ENCODE assay signal across 21 mouse cellular contexts in genomic region chr19:53833745-53834369, GRCm38 (mm10). TPM values are rescaled to one million over a fixed set of nuclear protein-coding genes. Genes with fewer than 3 reads are reported as not detected.
DNase-seq lines count a peak whose midpoint lies in the region; ATAC-seq and TF ChIP-seq lines count a peak whose summit lies in the region.
"Had no signal": no experiment of that assay in that cellular context is flagged by ENCODE, and none has a peak within 500 bp of the region (broad histone marks: within the 10 kb centered on the region; RNA-seq: fewer than 3 reads in every experiment).

No protein-coding gene starts in this region.

- DNase-seq in hindbrain, postnatal 0 days (ENCODE audit: low spot score), result peak; percentile 35
- DNase-seq in midbrain, embryonic 10.5 days (ENCODE audit: low spot score), result no peak
- DNase-seq in midbrain, postnatal 0 days (ENCODE audit: low spot score), result peak; percentile 31
- no peak for DNase-seq in layer of hippocampus, postnatal 14 days (ENCODE audit: low spot score in 2 of 2)
- DNase-seq in cerebellum, adult 8-10 months, result no peak
- DNase-seq: adrenal gland, postnatal 25 days; cerebellum, adult 11-12 months; cerebellum, postnatal 36 days; heart, postnatal 14 days; liver, embryonic 13.5 days; lung, embryonic 14.5 days; lung, postnatal 4 days; thymus, postnatal 36 days had no signal

- H3K36me3 ChIP-seq in hindbrain, postnatal 0 days (ENCODE audit: insufficient read depth, low read length), result no peaks in the 10 kb centered on the region
- no peaks in the 10 kb centered on the region for H3K36me3 ChIP-seq in hindbrain, embryonic 13.5 days
- no peaks in the 10 kb centered on the region for H3K36me3 ChIP-seq in forebrain, embryonic 13.5 days (ENCODE audit: poor library complexity, severe bottlenecking)
- H3K36me3 ChIP-seq in midbrain, embryonic 10.5 days, result no peaks in the 10 kb centered on the region
- H3K36me3 ChIP-seq in midbrain, postnatal 0 days (ENCODE audit: insufficient read depth, low read length), result no peaks in the 10 kb centered on the region
- H3K36me3 ChIP-seq: embryonic facial prominence, embryonic 10.5 days; G1E; kidney, embryonic 15.5 days; liver, embryonic 13.5 days had no signal

- ATAC-seq in hindbrain, postnatal 0 days, result no peak
- ATAC-seq in hindbrain, embryonic 13.5 days (ENCODE audit: low FRiP score), result no peak
- peak; percentile 87 for ATAC-seq in forebrain, embryonic 13.5 days
- peak; percentile 14; the same call in 1 of the 2 replicates for ATAC-seq in midbrain, postnatal 0 days (ENCODE audit: low FRiP score)
- ATAC-seq: hindbrain, embryonic 16.5 days; intestine, postnatal 0 days had no signal

- TF ChIP-seq CTCF in hindbrain, postnatal 0 days (IDR thresholded peaks at IDR 0.05; ENCODE audit: low read depth), result no peak
- TF ChIP-seq CTCF in midbrain, postnatal 0 days (IDR thresholded peaks at IDR 0.05), result no peak

- H3K9me3 ChIP-seq in hindbrain, postnatal 0 days (ENCODE audit: low read length), result no peaks in the 10 kb centered on the region
- H3K9me3 ChIP-seq in hindbrain, embryonic 13.5 days, result no peaks in the 10 kb centered on the region
- no peaks in the 10 kb centered on the region for H3K9me3 ChIP-seq in forebrain, embryonic 13.5 days (replicated peaks)
- no peaks in the 10 kb centered on the region for H3K9me3 ChIP-seq in midbrain, embryonic 10.5 days (replicated peaks)
- H3K9me3 ChIP-seq in midbrain, postnatal 0 days (ENCODE audit: low read length), result no peaks in the 10 kb centered on the region
- H3K9me3 ChIP-seq: embryonic facial prominence, embryonic 10.5 days; G1E; kidney, embryonic 15.5 days; liver, embryonic 13.5 days had no signal

- no peaks in the 10 kb centered on the region for H3K27me3 ChIP-seq in hindbrain, postnatal 0 days (ENCODE audit: insufficient read depth, low read length)
- H3K27me3 ChIP-seq in hindbrain, embryonic 13.5 days, result no peaks in the 10 kb centered on the region
- H3K27me3 ChIP-seq in forebrain, embryonic 13.5 days, result no peaks in the 10 kb centered on the region
- peaks cover 8% of the 10 kb centered on the region; the same call in 1 of the 2 replicates for H3K27me3 ChIP-seq in midbrain, embryonic 10.5 days (ENCODE audit: low read depth, poor library complexity, severe bottlenecking)
- H3K27me3 ChIP-seq in midbrain, postnatal 0 days (ENCODE audit: insufficient read depth, low read length), result no peaks in the 10 kb centered on the region
- H3K27me3 ChIP-seq: kidney, embryonic 15.5 days; liver, embryonic 13.5 days had no signal

- no peak overlapping the region for H3K27ac ChIP-seq in hindbrain, postnatal 0 days
- no peak overlapping the region for H3K27ac ChIP-seq in hindbrain, embryonic 13.5 days
- peak overlapping the region; percentile 78 for H3K27ac ChIP-seq in forebrain, embryonic 13.5 days
- H3K27ac ChIP-seq in midbrain, embryonic 10.5 days (replicated peaks), result 0 out of 2 replicates have a peak overlapping the region, but pooled peaks have one; percentile 0
- H3K27ac ChIP-seq in midbrain, postnatal 0 days (ENCODE audit: low read depth, low read length), result no peak overlapping the region
- H3K27ac ChIP-seq: kidney, embryonic 15.5 days; liver, embryonic 13.5 days had no signal

- no peak overlapping the region for H3K4me2 ChIP-seq in hindbrain, postnatal 0 days (ENCODE audit: low read depth, low read length)
- no peak overlapping the region for H3K4me2 ChIP-seq in hindbrain, embryonic 13.5 days
- H3K4me2 ChIP-seq in forebrain, embryonic 13.5 days, result no peak overlapping the region
- H3K4me2 ChIP-seq in midbrain, postnatal 0 days (ENCODE audit: low read depth, low read length, poor library complexity, severe bottlenecking), result no peak overlapping the region
- H3K4me2 ChIP-seq: heart, embryonic 11.5 days; kidney, embryonic 15.5 days; liver, embryonic 13.5 days; lung, embryonic 14.5 days had no signal

- no peak overlapping the region for H3K4me3 ChIP-seq in hindbrain, postnatal 0 days (ENCODE audit: low read length)
- H3K4me3 ChIP-seq in hindbrain, embryonic 13.5 days, result no peak overlapping the region
- H3K4me3 ChIP-seq in forebrain, embryonic 13.5 days, result no peak overlapping the region
- H3K4me3 ChIP-seq in midbrain, embryonic 10.5 days, result no peak overlapping the region
- no peak overlapping the region for H3K4me3 ChIP-seq in midbrain, postnatal 0 days (ENCODE audit: low read depth, low read length)
- H3K4me3 ChIP-seq: embryonic facial prominence, embryonic 10.5 days; kidney, embryonic 15.5 days; liver, embryonic 13.5 days had no signal

- 40% methylated on average over 8 of the region's 8 CpGs for WGBS in hindbrain, postnatal 0 days
- 49% methylated on average over 8 of the region's 8 CpGs for WGBS in hindbrain, embryonic 13.5 days
- 22% methylated on average over 8 of the region's 8 CpGs for WGBS in forebrain, embryonic 13.5 days
- WGBS in midbrain, embryonic 10.5 days, result 56% methylated on average over 8 of the region's 8 CpGs
- WGBS in midbrain, postnatal 0 days, result 32% methylated on average over 8 of the region's 8 CpGs

- H3K9ac ChIP-seq in hindbrain, postnatal 0 days (replicated peaks; ENCODE audit: low read length), result no peak overlapping the region
- H3K9ac ChIP-seq in hindbrain, embryonic 13.5 days, result no peak overlapping the region
- H3K9ac ChIP-seq in forebrain, embryonic 13.5 days, result no peak overlapping the region
- no peak overlapping the region for H3K9ac ChIP-seq in midbrain, postnatal 0 days (replicated peaks; ENCODE audit: low read length, poor library complexity, severe bottlenecking)
- H3K9ac ChIP-seq: kidney, embryonic 15.5 days; liver, embryonic 13.5 days; lung, embryonic 14.5 days had no signal

- 0 out of 2 replicates have a peak, but pooled peaks cover 7% of the 10 kb centered on the region for H3K4me1 ChIP-seq in hindbrain, postnatal 0 days (ENCODE audit: insufficient read depth, low read length)
- H3K4me1 ChIP-seq in hindbrain, embryonic 13.5 days (replicated peaks), result peaks cover 23% of the 10 kb centered on the region
- peaks cover 62% of the 10 kb centered on the region for H3K4me1 ChIP-seq in forebrain, embryonic 13.5 days
- peaks cover 50% of the 10 kb centered on the region for H3K4me1 ChIP-seq in midbrain, embryonic 10.5 days
- 0 out of 2 replicates have a peak, but pooled peaks cover 9% of the 10 kb centered on the region for H3K4me1 ChIP-seq in midbrain, postnatal 0 days (ENCODE audit: insufficient read depth, low read length)

RNA-seq across cellular contexts. Expression of gene Pdcd4, which starts 58.2 kb away (rescaled TPM):
- 10.0 and 13.1 TPM in 2 replicates for total RNA-seq in hindbrain, postnatal 0 days (2014; rRNA removed)
- 83.9 and 90.8 TPM in 2 replicates for polyA plus RNA-seq in hindbrain, postnatal 0 days (2015; fragmentation: Nextera tagmentation; extraction: Ambion mirVana)
- polyA plus RNA-seq in hindbrain, embryonic 13.5 days (2015; fragmentation: Nextera tagmentation; extraction: Ambion mirVana), result 75.4 and 82.8 TPM in 2 replicates
- polyA plus RNA-seq in forebrain, embryonic 13.5 days (2015; fragmentation: Nextera tagmentation; extraction: Ambion mirVana), result 110 and 115 TPM in 2 replicates
- 48.8 and 57.6 TPM in 2 replicates for polyA plus RNA-seq in midbrain, embryonic 10.5 days (2016; fragmentation: Nextera tagmentation; extraction: Ambion mirVana)
- 19.5 and 19.8 TPM in 2 replicates for total RNA-seq in midbrain, postnatal 0 days (2014; rRNA removed)
- 77.3 and 96.7 TPM in 2 replicates for polyA plus RNA-seq in midbrain, postnatal 0 days (2015; fragmentation: Nextera tagmentation; extraction: Ambion mirVana)
- 100 to 1,000 TPM; 121 TPM for total RNA-seq in layer of hippocampus, postnatal 14 days (2021)

Comparison
In these comparisons a context has a peak if more than half of its experiments do, and no peak if none do; other contexts are left out.
1. DNase-seq: peak in hindbrain, postnatal 0 days (single experiment) and midbrain, postnatal 0 days (single experiment); none in midbrain, embryonic 10.5 days (single experiment), layer of hippocampus, postnatal 14 days (0 of 2) and cerebellum, adult 8-10 months (single experiment).
2. H3K27ac ChIP-seq: peak in forebrain, embryonic 13.5 days (single experiment) and midbrain, embryonic 10.5 days (single experiment); none in hindbrain, postnatal 0 days (single experiment), hindbrain, embryonic 13.5 days (single experiment) and midbrain, postnatal 0 days (single experiment).
3. ATAC-seq: peak in forebrain, embryonic 13.5 days (single experiment) and midbrain, postnatal 0 days (single experiment); none in hindbrain, postnatal 0 days (single experiment) and hindbrain, embryonic 13.5 days (single experiment).